Mouse (Mus musculus): ENCODE measurements around the gene Metrn. TPM values are rescaled to one million over a fixed set of nuclear protein-coding genes. Genes with fewer than 3 reads are reported as not detected.
"Not testable (repeated sequence)": the region's sequence is repeated elsewhere in the genome, so short reads cannot be mapped to it uniquely, and the experiment has no call there.

Gene Metrn
- polyA plus RNA-seq, 1 experiment, result 33.5 TPM

- TF ChIP-seq POLR2A (IDR thresholded peaks at IDR 0.05; ENCODE audit: low read depth, low read length), result no peak
- no peak for TF ChIP-seq CTCF (IDR thresholded peaks at IDR 0.05; ENCODE audit: borderline replicate concordance, insufficient read depth, low read length)
- no peak within 1 kb of the TSS for H3K27ac ChIP-seq (ENCODE audit: insufficient read depth, low read length)
- peak within 1 kb of the TSS; percentile 68 for H3K4me3 ChIP-seq (ENCODE audit: insufficient read depth, low read length)
- H3K4me1 ChIP-seq (ENCODE audit: control insufficient read depth, insufficient read depth, low read length), result 0 out of 2 replicates have a peak, but pooled peaks cover 3% of the 10 kb centered on the region
Observed at GRCm38 (mm10) chr17:25808789-25809605, 12.1 kb upstream of the Metrn start, which contains the start of gene Fbxl16. TSS of gene Fbxl16 (plus strand) at chr17:25809085.

- no peak overlapping the region for H3K27ac ChIP-seq (ENCODE audit: insufficient read depth, low read length)
- H3K4me1 ChIP-seq (ENCODE audit: control insufficient read depth, insufficient read depth, low read length), result 0 out of 2 replicates have a peak, but pooled peaks cover 3% of the 10 kb centered on the region
- no peak for TF ChIP-seq POLR2A (IDR thresholded peaks at IDR 0.05; ENCODE audit: low read depth, low read length)
- no peak for TF ChIP-seq CTCF (IDR thresholded peaks at IDR 0.05; ENCODE audit: borderline replicate concordance, insufficient read depth, low read length)
- H3K4me3 ChIP-seq (ENCODE audit: insufficient read depth, low read length), result no peak overlapping the region
Observed at GRCm38 (mm10) chr17:25808028-25808427, 11.1 kb upstream of the Metrn start.

- not testable (repeated sequence) for H3K4me1 ChIP-seq (ENCODE audit: control insufficient read depth, insufficient read depth, low read length); H3K27ac ChIP-seq (ENCODE audit: insufficient read depth, low read length); H3K4me3 ChIP-seq (ENCODE audit: insufficient read depth, low read length)
Observed at GRCm38 (mm10) chr17:25807452-25807851, 10.5 kb upstream of the Metrn start.

DNA sequence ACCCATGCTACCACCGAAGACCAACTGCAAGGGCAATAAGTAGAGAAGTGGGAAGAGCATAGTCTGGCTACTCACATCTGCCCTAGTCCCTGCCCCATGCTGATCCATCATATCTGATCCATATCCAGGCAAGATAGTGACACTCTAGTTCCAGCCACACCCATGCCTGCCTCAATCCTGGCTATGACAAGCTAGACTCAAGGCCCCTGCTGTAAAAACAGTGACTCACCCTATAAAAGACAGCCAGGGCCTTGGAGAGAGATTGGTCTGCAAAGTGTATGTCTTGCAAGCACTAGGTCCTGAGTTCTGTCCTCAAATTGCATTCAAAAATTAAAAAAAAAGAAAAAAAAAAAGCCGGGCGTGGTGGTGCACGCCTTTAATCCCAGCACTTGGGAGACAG lies 9.6 kb upstream of the Metrn start:
- Histone ChIP-seq H3K4me1 (ENCODE audit: control insufficient read depth, insufficient read depth, low read length) (peaks cover 6% of the 10 kb centered on the region; the same call in 1 of the 2 replicates), H3K4me3 (ENCODE audit: insufficient read depth, low read length) (no peak overlapping the region), H3K27ac (ENCODE audit: insufficient read depth, low read length) (no peak overlapping the region)
- TF ChIP-seq CTCF (IDR thresholded peaks at IDR 0.05; ENCODE audit: borderline replicate concordance, insufficient read depth, low read length) (no peak), POLR2A (IDR thresholded peaks at IDR 0.05; ENCODE audit: low read depth, low read length) (no peak)

DNA sequence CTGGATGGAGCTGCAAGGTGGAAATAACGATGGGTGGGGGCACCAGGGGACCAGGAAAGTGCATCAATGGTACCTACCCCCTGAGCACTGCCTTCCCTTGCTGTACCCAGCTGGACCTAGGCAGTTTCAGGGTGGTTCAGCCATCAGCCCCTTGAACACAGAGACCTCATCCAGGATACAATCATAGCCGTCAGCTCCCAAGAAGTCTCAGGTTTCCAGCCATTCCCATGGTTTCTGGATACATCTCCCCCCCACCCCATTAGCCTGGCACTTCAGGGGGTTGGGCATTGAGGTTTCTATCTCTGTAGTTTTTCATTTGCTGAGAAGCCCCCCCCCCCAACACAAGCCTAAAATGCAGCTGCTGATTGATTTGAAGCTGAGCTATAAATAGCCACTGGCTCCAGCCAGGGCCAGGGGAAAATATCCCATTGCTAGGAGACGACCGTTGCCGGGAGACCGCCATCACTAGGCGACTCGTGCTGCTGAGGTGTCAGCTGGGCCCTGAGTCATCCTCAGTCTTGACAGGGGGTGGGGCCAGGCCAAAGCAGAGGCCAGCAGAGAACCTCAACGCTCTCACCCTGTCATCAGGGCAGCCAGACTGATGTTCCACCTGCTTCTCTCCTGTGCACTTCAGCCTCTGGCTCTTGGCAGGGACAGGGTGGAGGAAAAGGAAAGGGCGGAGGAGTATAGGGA lies 6.0 kb upstream of the Metrn start:
- Histone ChIP-seq H3K27ac (ENCODE audit: insufficient read depth, low read length) (no peak overlapping the region), H3K4me3 (ENCODE audit: insufficient read depth, low read length) (no peak overlapping the region), H3K4me1 (ENCODE audit: control insufficient read depth, insufficient read depth, low read length) (peaks cover 6% of the 10 kb centered on the region; the same call in 1 of the 2 replicates)
- TF ChIP-seq CTCF (IDR thresholded peaks at IDR 0.05; ENCODE audit: borderline replicate concordance, insufficient read depth, low read length) (no peak), POLR2A (IDR thresholded peaks at IDR 0.05; ENCODE audit: low read depth, low read length) (no peak)

- Histone ChIP-seq H3K4me1 (ENCODE audit: control insufficient read depth, insufficient read depth, low read length) (peaks cover 4% of the 10 kb centered on the region; the same call in 1 of the 2 replicates), H3K4me3 (ENCODE audit: insufficient read depth, low read length) (no peak overlapping the region), H3K27ac (ENCODE audit: insufficient read depth, low read length) (no peak overlapping the region)
- TF ChIP-seq CTCF (IDR thresholded peaks at IDR 0.05; ENCODE audit: borderline replicate concordance, insufficient read depth, low read length) (peak; percentile 26; the same call in 1 of the 2 replicates), POLR2A (IDR thresholded peaks at IDR 0.05; ENCODE audit: low read depth, low read length) (no peak)
Observed at GRCm38 (mm10) chr17:25801029-25801428, 4.1 kb upstream of the Metrn start.

DNA sequence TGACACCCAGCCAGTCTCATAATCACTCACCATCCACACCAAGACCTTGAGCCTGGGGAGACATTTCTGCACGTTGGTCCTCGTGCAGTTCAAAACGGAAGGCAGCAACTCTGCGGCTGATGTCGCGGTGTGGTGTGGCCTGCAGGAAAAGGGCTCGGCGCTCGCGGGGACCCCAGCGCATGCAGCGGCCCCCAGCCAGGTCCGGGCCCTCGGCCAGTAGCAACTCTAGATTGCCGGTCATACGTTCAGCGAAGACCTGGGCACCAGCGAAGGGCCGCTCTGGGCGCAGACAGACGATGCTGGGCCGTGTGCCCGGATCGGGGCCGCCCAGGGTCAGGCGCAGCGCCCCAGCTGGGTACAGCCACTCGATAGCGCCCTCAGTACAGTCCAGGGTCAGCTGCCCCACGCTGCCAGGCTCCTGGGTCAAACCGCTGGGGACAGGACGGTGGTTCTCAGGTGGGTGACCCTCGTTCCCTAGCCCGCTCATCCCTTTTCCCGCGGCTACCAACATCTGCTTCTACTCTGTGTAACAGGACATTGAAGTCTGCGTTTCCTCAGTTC lies 645 bp downstream of the Metrn start:
- H3K4me3 ChIP-seq (ENCODE audit: insufficient read depth, low read length), result peak overlapping the region; percentile 76

DNA sequence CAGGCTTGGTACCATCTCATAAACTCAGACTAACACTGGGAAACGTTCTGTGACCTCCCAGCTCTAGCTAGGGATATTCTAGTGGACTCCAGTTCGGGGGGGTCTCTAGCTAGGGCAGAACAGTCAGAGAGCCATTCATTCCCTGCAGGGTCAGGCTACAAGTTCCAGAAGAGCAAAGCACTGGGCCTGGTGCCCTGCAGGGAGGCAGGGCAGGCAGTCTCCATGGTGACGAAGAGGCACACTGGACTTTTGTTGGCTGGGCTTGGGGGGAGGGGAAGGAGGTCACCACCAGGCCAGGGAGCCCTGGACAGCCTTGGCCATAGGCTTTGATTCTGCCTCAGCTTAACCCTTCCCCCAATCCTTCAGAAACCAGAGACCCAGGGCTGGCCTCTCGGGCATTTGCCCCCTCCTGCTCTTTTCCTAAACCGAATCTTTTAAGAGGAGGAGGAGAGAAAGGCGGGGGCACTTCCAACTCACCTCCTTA lies 1.3 kb downstream of the Metrn start, which contains the start of gene AC134908.4:
Gene AC134908.4 (minus strand): TSS at position 51 of the 484 bp plus-strand sequence.
- Histone ChIP-seq H3K4me1 (ENCODE audit: control insufficient read depth, insufficient read depth, low read length) (peaks cover 7% of the 10 kb centered on the region; the same call in 1 of the 2 replicates), H3K27ac (ENCODE audit: insufficient read depth, low read length) (no peak within 1 kb of the TSS), H3K4me3 (ENCODE audit: insufficient read depth, low read length) (peak within 1 kb of the TSS; percentile 76)
- TF ChIP-seq CTCF (IDR thresholded peaks at IDR 0.05; ENCODE audit: borderline replicate concordance, insufficient read depth, low read length), result no peak
- TF ChIP-seq POLR2A (IDR thresholded peaks at IDR 0.05; ENCODE audit: low read depth, low read length), result no peak

More for the DNA sequence above, 645 bp downstream of the Metrn start:
- TF ChIP-seq POLR2A (IDR thresholded peaks at IDR 0.05; ENCODE audit: low read depth, low read length) (no peak), CTCF (IDR thresholded peaks at IDR 0.05; ENCODE audit: borderline replicate concordance, insufficient read depth, low read length) (no peak)
- Histone ChIP-seq H3K4me1 (ENCODE audit: control insufficient read depth, insufficient read depth, low read length) (peaks cover 7% of the 10 kb centered on the region; the same call in 1 of the 2 replicates), H3K27ac (ENCODE audit: insufficient read depth, low read length) (no peak overlapping the region)

DNA sequence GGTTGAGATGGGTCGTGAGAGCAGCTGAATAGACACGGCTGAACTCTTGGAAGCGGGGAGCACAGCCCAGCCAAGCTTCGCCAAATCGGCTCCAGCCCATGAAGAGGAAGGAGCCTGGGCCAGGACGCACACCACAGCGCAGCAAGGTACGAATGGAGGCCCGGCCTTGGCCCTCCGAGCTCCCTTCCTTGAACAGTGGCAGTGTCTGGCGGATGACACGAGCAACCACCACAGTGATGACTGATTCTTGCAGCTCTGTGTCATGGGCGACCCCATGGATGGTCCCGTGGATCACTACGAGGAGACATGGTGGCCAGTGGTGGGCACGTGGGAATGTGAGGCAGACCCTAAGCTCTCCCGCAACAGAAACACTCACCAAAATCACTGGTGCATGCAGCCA lies 1.9 kb downstream of the Metrn start:
- TF ChIP-seq CTCF (IDR thresholded peaks at IDR 0.05; ENCODE audit: borderline replicate concordance, insufficient read depth, low read length), result no peak
- no peak for TF ChIP-seq POLR2A (IDR thresholded peaks at IDR 0.05; ENCODE audit: low read depth, low read length)
- no peak overlapping the region for H3K4me3 ChIP-seq (ENCODE audit: insufficient read depth, low read length)
- no peak overlapping the region for H3K27ac ChIP-seq (ENCODE audit: insufficient read depth, low read length)
- peaks cover 7% of the 10 kb centered on the region; the same call in 1 of the 2 replicates for H3K4me1 ChIP-seq (ENCODE audit: control insufficient read depth, insufficient read depth, low read length)

All from embryonic fibroblast, embryonic 13.5 days (primary cell).